Mouse (Mus musculus) thymus, postnatal 14 days (tissue): ENCODE results near the gene Zfp316.

Experiments
- DNase-seq: peaks from one replicate; pipeline ENCODE4 v3.0.0; 2021

The Zfp316 gene

GRCm38 (mm10) chr5:143269363-143270150, at the start of gene Zfp316:
Zfp316 (minus strand) TSS chr5:143270022.
- peak; percentile 58 for DNase-seq

GRCm38 (mm10) chr5:143317288-143317610, 47.4 kb upstream of the Zfp316 start:
- no peak for DNase-seq

GRCm38 (mm10) chr5:143316605-143317287, 46.9 kb upstream of the Zfp316 start:
- no peak for DNase-seq

- DNase-seq, result no peak
Observed at GRCm38 (mm10) chr5:143315514-143315888, 45.7 kb upstream of the Zfp316 start.

- DNase-seq, result peak; percentile 95
Observed at GRCm38 (mm10) chr5:143314730-143315513, 45.1 kb upstream of the Zfp316 start, which contains the start of gene E130309D02Rik. E130309D02Rik (minus strand) TSS chr5:143315360.

GRCm38 (mm10) chr5:143314183-143314729, 44.4 kb upstream of the Zfp316 start:
- no peak for DNase-seq

GRCm38 (mm10) chr5:143311886-143312285, 42.1 kb upstream of the Zfp316 start:
- DNase-seq, result peak; percentile 84

DNA sequence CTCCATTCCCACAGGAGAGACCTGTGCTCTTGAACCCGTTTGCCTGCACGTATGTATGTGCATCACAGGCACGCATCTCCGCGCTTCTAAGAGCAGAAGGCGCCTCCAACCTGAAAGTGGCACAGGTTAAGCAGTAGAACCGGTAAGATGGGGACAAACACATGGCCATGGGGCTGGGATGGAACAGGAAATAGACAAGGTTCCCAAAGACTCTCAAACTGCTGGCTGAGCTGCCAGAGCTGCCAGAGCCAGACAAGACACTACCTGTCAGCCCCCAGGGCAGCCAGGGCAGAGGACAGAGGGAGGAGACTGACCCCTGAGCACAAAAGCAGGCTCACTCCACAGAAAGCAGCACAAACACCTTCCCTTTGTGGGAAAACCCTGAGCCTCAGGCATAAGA, 40.1 kb upstream of the Zfp316 start:
- no peak for DNase-seq

DNA sequence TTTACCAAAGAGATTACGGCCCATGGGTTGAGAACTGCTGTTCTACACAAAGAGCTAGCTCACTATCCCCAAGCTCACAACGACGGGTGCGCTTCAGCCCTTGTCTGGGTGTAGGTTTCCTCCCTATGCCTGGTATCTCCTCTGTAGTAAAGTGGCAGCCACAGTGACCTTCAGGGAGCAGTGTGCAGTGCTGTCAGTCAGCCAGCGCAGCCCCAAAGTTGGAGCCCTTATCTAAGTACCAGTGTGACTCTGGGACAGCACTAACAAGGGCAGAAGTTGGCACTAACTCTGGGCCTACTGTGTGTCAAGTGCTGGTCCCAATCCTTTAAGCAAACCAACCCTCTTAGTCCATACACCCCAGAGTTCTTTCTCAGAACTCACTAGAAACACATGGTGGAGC, 39.0 kb upstream of the Zfp316 start:
- DNase-seq, result no peak

DNA sequence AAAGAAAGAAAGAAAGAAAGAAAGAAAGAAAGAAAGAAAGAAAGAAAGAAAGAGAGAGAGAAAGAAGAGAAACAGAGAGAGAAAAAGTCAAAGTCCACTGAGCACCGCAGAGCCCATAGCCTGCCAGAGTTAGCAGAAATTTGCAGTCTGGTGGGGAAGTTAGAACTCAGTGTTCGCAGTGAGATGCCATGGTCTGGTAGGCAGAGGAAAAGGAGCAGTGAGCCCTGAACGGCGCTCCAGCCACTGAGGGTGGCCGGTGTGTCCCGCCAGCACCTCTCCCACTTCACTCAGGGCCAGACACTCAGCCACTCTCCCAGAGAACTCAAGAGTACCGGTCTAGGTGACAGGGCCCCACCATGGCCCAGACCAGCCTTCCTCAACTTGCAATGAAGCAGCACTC, 34.4 kb upstream of the Zfp316 start:
- DNase-seq, result no peak

DNA sequence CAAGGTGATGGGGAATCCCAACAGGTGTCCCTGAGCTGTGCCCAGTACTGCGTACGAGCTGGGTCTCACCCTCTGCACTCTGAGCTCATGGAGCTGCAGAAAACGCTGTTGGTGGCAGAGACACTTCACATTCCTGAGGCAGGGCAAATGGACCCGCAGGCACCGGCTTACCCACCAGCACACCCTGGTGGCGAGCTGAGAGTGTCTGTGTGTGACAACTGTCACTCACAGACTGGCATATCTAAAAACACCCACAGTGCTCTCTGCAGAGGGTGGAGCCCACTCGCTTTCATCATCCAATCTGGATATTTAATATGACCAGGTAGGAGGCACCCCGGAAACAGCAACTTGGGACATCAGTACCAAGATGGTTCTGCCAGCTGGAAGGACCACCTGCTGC, 31.5 kb upstream of the Zfp316 start:
- no peak for DNase-seq

GRCm38 (mm10) chr5:143299686-143300085, 29.9 kb upstream of the Zfp316 start:
- peak; percentile 64 for DNase-seq

DNA sequence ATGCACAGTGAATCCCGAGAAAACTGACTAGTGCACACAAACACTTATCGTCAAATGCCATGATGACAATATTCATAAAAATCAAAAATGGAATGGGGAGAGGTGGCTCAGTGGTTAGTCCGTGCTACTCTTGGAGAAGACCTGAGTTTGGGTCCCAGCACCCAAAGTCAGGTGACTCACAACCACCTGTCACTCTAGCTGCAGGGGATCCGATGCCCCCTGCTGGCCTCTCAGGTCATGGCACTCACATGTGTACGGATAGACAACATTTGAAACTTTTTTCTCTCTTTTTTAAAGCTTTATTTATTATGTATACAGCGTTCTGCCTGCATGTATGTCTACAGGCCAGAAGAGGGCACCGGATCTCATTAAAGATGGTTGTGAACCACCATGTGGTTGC, 28.6 kb upstream of the Zfp316 start:
- DNase-seq, result no peak

DNA sequence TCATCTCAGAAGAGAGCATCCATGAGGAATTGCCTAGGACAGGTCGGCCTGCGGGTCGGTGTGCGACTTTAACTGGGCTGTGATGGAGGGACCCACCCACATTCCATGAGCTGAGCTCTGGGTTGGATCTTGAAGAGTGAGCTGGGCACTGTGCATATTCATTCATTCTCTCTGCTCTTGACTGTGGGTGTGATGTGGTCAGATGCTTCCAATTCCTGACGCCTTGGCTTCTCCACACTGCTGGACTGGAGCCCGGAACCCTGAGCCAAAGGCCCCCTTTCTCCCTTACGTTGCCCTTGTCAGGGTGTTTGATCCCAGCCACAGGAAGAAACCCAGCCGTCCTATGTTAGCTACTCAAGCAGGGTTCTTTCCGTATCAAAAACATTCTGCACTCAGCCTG, 28.2 kb upstream of the Zfp316 start:
- DNase-seq, result no peak

GRCm38 (mm10) chr5:143295330-143295729, 25.5 kb upstream of the Zfp316 start:
- DNase-seq, result no peak

- no peak for DNase-seq
Observed at GRCm38 (mm10) chr5:143294862-143295261, 25.0 kb upstream of the Zfp316 start.

GRCm38 (mm10) chr5:143293404-143293803, 23.6 kb upstream of the Zfp316 start, which contains the start of gene Zfp853:
Zfp853 (minus strand) TSS chr5:143293623.
- DNase-seq, result no peak

- DNase-seq, result no peak
Observed at GRCm38 (mm10) chr5:143292879-143293278, 23.1 kb upstream of the Zfp316 start.

DNA sequence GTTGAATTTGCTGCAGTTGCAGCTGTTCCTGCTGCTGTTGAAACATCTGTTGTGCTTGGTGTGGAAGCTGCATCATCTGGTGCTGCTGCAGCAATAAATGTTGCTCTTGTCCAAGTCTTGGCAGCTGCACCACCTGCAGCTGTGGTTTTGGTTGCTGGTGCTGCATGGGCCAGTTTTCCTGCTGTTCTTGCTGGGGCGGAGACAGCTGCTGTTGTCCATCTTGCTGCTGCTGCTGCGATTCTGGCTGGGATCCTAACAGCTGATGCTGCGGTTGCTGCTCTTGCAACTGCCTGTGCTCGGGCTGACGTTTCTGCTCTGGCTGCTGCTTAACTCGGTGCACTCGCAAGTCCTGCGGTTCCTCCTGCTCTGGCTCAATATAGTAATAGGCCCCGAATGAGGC, 19.5 kb upstream of the Zfp316 start:
- DNase-seq, result no peak

- no peak for DNase-seq
Observed at GRCm38 (mm10) chr5:143288378-143288911, 18.6 kb upstream of the Zfp316 start.

DNA sequence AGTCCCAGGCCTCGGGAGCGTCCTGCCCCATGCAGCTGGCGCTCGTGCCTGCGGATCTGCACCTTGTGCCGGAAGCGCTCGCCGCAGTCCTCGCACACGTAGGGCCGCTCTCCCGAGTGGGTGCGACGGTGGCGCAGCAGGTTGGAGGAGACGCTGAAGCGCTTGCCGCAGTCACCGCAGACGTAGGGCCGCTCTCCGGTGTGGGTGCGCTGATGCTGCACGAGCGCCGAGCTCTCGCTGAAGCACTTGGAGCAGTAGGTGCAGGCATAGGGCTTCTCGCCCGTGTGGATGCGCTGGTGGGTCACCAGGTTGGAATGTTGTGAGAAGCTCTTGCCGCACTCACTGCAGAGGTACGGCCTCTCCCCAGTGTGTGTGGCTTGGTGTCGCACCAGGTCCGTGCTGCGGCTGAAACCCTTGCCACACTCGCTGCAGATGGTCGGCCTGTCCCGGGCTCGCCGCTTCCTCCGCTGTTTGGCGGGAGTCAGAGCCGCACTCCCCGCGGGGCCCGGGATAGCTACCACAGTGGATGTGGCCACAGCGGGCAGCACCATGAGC, 18.0 kb upstream of the Zfp316 start:
- peak; percentile 46 for DNase-seq

- no peak for DNase-seq
Observed at GRCm38 (mm10) chr5:143284762-143285161, 14.9 kb upstream of the Zfp316 start.

GRCm38 (mm10) chr5:143279247-143279646, 9.4 kb upstream of the Zfp316 start:
- DNase-seq, result no peak
